ENCODE assay signal across 8 mouse cellular contexts in genomic region chr15:82917965-82918364, GRCm38 (mm10).
DNase-seq lines count a peak whose midpoint lies in the region; ATAC-seq and TF ChIP-seq lines count a peak whose summit lies in the region.

No protein-coding gene starts in this region.

- ATAC-seq in forebrain, embryonic 11.5 days (replicated peaks; ENCODE audit: low FRiP score), result no peak
- ATAC-seq in lung, embryonic 14.5 days (ENCODE audit: insufficient read depth), result no peak
- ATAC-seq in stomach, embryonic 15.5 days (ENCODE audit: insufficient read depth, low FRiP score, low read depth), result no peak

- no peak overlapping the region; the same call in 1 of the 2 replicates for H3K9ac ChIP-seq in forebrain, embryonic 11.5 days (ENCODE audit: low read length)
- no peak overlapping the region for H3K9ac ChIP-seq in lung, embryonic 14.5 days
- H3K9ac ChIP-seq in stomach, embryonic 15.5 days, result no peak overlapping the region

- no peaks in the 10 kb centered on the region for H3K36me3 ChIP-seq in forebrain, embryonic 10.5 days (replicated peaks)
- no peaks in the 10 kb centered on the region for H3K36me3 ChIP-seq in forebrain, embryonic 11.5 days (ENCODE audit: control insufficient read depth, insufficient read depth, low read length)
- no peaks in the 10 kb centered on the region for H3K36me3 ChIP-seq in lung, embryonic 14.5 days (ENCODE audit: insufficient read depth)
- H3K36me3 ChIP-seq in limb, embryonic 10.5 days, result no peaks in the 10 kb centered on the region
- no peaks in the 10 kb centered on the region for H3K36me3 ChIP-seq in stomach, embryonic 15.5 days

- DNase-seq in forebrain, embryonic 10.5 days (ENCODE audit: extremely low spot score, low spot score), result no peak
- no peak for DNase-seq in forebrain, embryonic 11.5 days (ENCODE audit: low spot score)
- DNase-seq in lung, embryonic 14.5 days, result peak; percentile 41
- no peak for DNase-seq in lung, adult 18-20 months
- DNase-seq in limb, embryonic 10.5 days (ENCODE audit: low spot score), result no peak
- no peak for DNase-seq in adrenal gland, postnatal 36 days
- no peak for DNase-seq in urinary bladder, postnatal 25 days (ENCODE audit: low spot score)

- H3K9me3 ChIP-seq in forebrain, embryonic 10.5 days, result no peaks in the 10 kb centered on the region
- H3K9me3 ChIP-seq in forebrain, embryonic 11.5 days (ENCODE audit: control insufficient read depth, low read length), result no peaks in the 10 kb centered on the region
- H3K9me3 ChIP-seq in lung, embryonic 14.5 days (ENCODE audit: low read depth, low read length), result no peaks in the 10 kb centered on the region
- H3K9me3 ChIP-seq in limb, embryonic 10.5 days (replicated peaks), result no peaks in the 10 kb centered on the region
- H3K9me3 ChIP-seq in stomach, embryonic 15.5 days, result no peaks in the 10 kb centered on the region

- H3K27ac ChIP-seq in forebrain, embryonic 10.5 days, result peak overlapping the region; percentile 59; the same call in 1 of the 2 replicates
- no peak overlapping the region; the same call in 1 of the 2 replicates for H3K27ac ChIP-seq in forebrain, embryonic 11.5 days (ENCODE audit: low read depth, low read length)
- no peak overlapping the region for H3K27ac ChIP-seq in lung, embryonic 14.5 days (ENCODE audit: low read depth)
- peak overlapping the region; percentile 34; the same call in 1 of the 2 replicates for H3K27ac ChIP-seq in limb, embryonic 10.5 days
- no peak overlapping the region; the same call in 1 of the 2 replicates for H3K27ac ChIP-seq in stomach, embryonic 15.5 days

- no peak overlapping the region for H3K4me2 ChIP-seq in forebrain, embryonic 11.5 days (ENCODE audit: low read depth, low read length, severe bottlenecking)
- H3K4me2 ChIP-seq in lung, embryonic 14.5 days, result no peak overlapping the region; the same call in 1 of the 2 replicates
- 0 out of 2 replicates have a peak overlapping the region, but pooled peaks have one; percentile 27 for H3K4me2 ChIP-seq in stomach, embryonic 15.5 days

- 76% methylated on average over 3 of the region's 3 CpGs for WGBS in forebrain, embryonic 10.5 days
- WGBS in forebrain, embryonic 11.5 days, result 77% methylated on average over 3 of the region's 3 CpGs
- WGBS in lung, embryonic 14.5 days, result 57% methylated on average over 3 of the region's 3 CpGs
- 70% methylated on average over 3 of the region's 3 CpGs for WGBS in limb, embryonic 10.5 days
- 53% methylated on average over 3 of the region's 3 CpGs for WGBS in stomach, embryonic 15.5 days

- peak; percentile 37 for TF ChIP-seq CTCF in lung, embryonic 14.5 days (IDR thresholded peaks at IDR 0.05; ENCODE audit: low read depth)

- H3K4me1 ChIP-seq in forebrain, embryonic 10.5 days, result peaks cover 54% of the 10 kb centered on the region
- H3K4me1 ChIP-seq in forebrain, embryonic 11.5 days (replicated peaks; ENCODE audit: control insufficient read depth, insufficient read depth, low read length), result peaks cover 31% of the 10 kb centered on the region
- H3K4me1 ChIP-seq in lung, embryonic 14.5 days (ENCODE audit: insufficient read depth), result peaks cover 26% of the 10 kb centered on the region
- H3K4me1 ChIP-seq in limb, embryonic 10.5 days, result peaks cover 47% of the 10 kb centered on the region
- H3K4me1 ChIP-seq in stomach, embryonic 15.5 days, result peaks cover 34% of the 10 kb centered on the region

- H3K27me3 ChIP-seq in forebrain, embryonic 10.5 days (ENCODE audit: poor library complexity, severe bottlenecking), result peaks cover 93% of the 10 kb centered on the region
- H3K27me3 ChIP-seq in forebrain, embryonic 11.5 days (ENCODE audit: control insufficient read depth, insufficient read depth, low read length), result peaks cover 7% of the 10 kb centered on the region
- H3K27me3 ChIP-seq in lung, embryonic 14.5 days (ENCODE audit: insufficient read depth, low read length), result 0 out of 2 replicates have a peak, but pooled peaks cover 5% of the 10 kb centered on the region
- peaks cover 78% of the 10 kb centered on the region for H3K27me3 ChIP-seq in limb, embryonic 10.5 days (ENCODE audit: low read depth, poor library complexity, severe bottlenecking)
- H3K27me3 ChIP-seq in stomach, embryonic 15.5 days (replicated peaks), result peaks cover 2% of the 10 kb centered on the region

- H3K4me3 ChIP-seq in forebrain, embryonic 10.5 days, result no peak overlapping the region
- no peak overlapping the region for H3K4me3 ChIP-seq in forebrain, embryonic 11.5 days (ENCODE audit: low read depth, low read length)
- H3K4me3 ChIP-seq in lung, embryonic 14.5 days (ENCODE audit: low read depth, low read length), result no peak overlapping the region
- no peak overlapping the region for H3K4me3 ChIP-seq in limb, embryonic 10.5 days
- no peak overlapping the region for H3K4me3 ChIP-seq in stomach, embryonic 15.5 days (replicated peaks)

Comparison
In these comparisons a context has a peak if more than half of its experiments do, and no peak if none do; other contexts are left out.
1. H3K27ac ChIP-seq: peak in forebrain, embryonic 10.5 days (single experiment) and limb, embryonic 10.5 days (single experiment); none in forebrain, embryonic 11.5 days (single experiment), lung, embryonic 14.5 days (single experiment) and stomach, embryonic 15.5 days (single experiment).